Mouse (Mus musculus): Measurements from ENCODE around the gene Tbpl1. TPM values are rescaled to one million over a fixed set of nuclear protein-coding genes. Genes with fewer than 3 reads are reported as not detected.

The Tbpl1 gene
- total RNA-seq, 2 experiments from 2014 or later: 67.4 to 73.2 TPM

- no peak for DNase-seq (ENCODE audit: low spot score in 2 of 2)
Observed at GRCm38 (mm10) chr10:22710173-22710777, 21.5 kb downstream of the Tbpl1 start.

GRCm38 (mm10) chr10:22708190-22708843 lies 23.4 kb downstream of the Tbpl1 start:
- no peak for DNase-seq (ENCODE audit: low spot score in 2 of 2)

DNA sequence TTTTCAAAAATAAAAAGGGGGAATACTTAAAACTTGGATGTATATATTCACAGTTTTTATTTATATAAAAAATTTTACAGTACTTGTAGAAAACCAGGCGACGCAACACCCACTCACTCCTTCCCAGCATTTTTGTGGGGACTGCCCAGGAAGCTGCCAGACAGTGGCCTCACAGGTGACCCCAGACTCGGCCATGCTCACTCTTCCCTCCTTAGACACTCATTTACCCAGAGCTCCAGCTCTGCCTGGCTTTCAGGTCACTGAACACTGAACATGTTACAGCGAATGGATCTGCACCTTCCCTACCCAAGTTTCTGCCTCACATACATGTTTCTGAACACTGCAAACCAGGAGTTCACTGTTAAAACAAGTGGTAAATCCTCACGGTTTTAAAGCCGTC lies 27.9 kb downstream of the Tbpl1 start:
- DNase-seq (ENCODE audit: low spot score in 2 of 2): no peak

GRCm38 (mm10) chr10:22701485-22702315 lies 30.0 kb downstream of the Tbpl1 start:
- DNase-seq (ENCODE audit: low spot score in 2 of 2): no peak

DNA sequence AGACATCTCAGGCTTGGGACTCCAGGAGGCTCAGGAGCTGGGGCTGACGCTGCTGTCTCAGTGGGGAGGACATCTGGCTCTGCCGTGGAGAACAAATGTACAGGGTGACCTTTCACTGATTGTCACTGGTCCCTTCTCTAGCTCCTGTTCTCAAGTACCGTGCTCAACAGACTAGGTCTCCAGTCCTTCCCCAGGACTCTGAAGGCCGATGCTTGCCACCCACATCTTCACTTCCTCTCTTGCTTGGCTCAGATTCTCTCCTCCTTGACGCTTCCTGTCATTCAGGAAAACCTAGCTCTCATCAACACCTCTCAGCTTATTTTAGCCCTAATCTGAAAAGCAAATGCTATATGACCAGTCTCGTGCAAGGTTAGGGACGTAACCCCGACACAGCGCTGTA lies 31.0 kb downstream of the Tbpl1 start:
- no peak for DNase-seq (ENCODE audit: low spot score in 2 of 2)

GRCm38 (mm10) chr10:22699487-22700335 lies 32.0 kb downstream of the Tbpl1 start:
- no peak for DNase-seq (ENCODE audit: low spot score in 2 of 2)

DNA sequence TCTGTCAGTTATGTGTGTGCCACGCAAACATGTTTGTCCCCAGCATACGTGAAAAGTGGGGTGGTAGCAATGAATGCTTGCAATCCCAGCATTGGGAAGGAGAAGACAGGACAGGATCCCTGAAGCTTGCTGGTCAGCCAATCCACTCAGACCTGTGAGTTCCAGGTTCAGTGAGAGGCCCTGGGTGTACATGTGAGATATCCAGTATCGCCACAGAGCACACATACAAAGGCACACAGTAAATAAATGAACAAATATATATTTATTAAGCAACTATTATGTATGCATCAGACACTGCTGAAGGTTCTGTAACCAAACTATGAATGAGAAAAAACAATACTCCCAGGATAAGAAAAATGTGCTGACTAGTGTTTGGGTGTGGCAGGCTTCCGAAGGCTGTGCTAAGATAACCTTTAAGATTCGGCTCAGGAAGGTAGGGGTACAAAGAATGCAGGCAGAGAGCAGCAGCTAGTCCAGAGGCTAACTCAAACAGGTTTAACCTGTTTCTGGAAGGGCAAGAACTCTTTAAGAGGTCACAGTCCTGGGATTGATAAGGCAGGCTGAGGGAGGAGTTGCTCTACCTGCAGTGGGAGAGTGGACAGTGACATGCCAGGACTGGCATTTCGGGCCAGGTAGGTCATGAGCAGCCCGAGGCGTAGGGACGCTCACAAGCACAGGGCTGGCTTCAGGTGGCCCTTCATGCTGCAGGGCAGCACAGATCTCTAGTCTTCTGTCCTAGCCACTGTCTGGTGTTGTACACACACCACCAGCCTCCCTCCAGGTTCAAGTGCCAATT lies 33.4 kb downstream of the Tbpl1 start:
- no peak for DNase-seq (ENCODE audit: low spot score in 2 of 2)

- DNase-seq (ENCODE audit: low spot score in 2 of 2): no peak
Observed at GRCm38 (mm10) chr10:22696864-22697263, 34.9 kb downstream of the Tbpl1 start.

DNA sequence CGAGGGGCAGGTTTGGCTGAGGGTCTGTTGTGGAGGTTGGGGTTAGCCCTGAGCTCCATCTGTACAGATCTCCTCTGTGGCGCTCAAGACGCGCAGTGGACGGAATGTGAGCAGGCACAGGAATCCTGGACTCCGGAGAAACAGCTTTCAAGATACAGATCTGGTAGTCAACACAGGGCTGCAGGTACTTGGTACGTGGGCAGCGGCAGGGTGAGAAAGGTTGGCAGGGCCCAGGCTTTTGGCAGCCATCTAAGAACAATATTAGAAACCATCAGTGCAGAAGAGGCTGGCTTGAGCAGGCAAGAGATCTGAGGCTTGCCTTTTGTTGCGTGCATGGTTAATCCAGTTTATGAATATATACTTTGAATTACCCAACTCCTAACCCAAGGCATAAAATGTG lies 35.5 kb downstream of the Tbpl1 start:
- DNase-seq (ENCODE audit: low spot score in 2 of 2): no peak

GRCm38 (mm10) chr10:22675848-22676630 lies 55.7 kb downstream of the Tbpl1 start:
- DNase-seq (ENCODE audit: low spot score in 2 of 2): no peak

DNA sequence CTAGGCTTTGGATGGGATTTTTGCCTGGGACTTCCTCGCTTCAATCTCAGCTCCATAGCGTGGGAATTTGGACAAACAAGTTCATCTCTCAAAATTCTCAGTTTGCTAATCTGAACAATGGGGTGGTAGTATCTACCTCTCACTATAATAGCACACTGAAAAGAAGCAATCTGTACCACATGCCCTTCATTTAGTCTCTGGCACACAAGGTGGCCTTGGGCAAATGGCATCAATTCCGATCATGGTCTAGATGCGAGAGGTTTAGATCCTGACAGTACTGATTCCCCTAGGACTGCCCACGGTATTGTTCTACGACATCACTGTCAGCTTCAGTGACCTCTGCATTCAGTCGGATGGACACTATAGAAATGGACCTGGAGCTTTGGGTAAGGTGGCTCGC lies 57.6 kb downstream of the Tbpl1 start:
- DNase-seq (ENCODE audit: low spot score in 2 of 2): no peak

GRCm38 (mm10) chr10:22668509-22668908 lies 63.2 kb downstream of the Tbpl1 start:
- DNase-seq (ENCODE audit: low spot score in 2 of 2): no peak

GRCm38 (mm10) chr10:22660286-22661000 lies 71.3 kb downstream of the Tbpl1 start:
- DNase-seq (ENCODE audit: low spot score in 2 of 2): no peak

DNA sequence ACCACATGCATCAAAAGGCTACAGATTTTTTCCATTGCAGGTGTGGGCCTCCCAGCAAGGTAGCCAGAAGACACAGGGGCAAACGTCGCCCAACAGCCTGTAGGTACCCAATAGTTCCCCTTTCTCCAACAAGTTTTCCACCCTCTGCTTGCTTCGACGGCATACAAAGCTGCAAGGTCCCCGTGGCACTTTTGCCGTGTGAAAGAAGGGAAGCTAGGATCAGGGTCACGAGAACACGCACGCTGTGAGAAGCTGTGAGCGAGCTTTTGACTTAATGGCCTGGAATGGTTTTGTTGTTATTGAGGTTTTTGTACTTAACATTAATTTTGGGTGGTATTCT lies 72.4 kb downstream of the Tbpl1 start:
- DNase-seq (ENCODE audit: low spot score in 2 of 2): no peak

- no peak for DNase-seq (ENCODE audit: low spot score in 2 of 2)
Observed at GRCm38 (mm10) chr10:22658534-22659385, 73.0 kb downstream of the Tbpl1 start.
